Mouse (Mus musculus): ENCODE results near the gene Zfp27.
A peak's percentile ranks its signal among the peaks of the same experiment; 100 is the strongest.

Zfp27 gene

DNA sequence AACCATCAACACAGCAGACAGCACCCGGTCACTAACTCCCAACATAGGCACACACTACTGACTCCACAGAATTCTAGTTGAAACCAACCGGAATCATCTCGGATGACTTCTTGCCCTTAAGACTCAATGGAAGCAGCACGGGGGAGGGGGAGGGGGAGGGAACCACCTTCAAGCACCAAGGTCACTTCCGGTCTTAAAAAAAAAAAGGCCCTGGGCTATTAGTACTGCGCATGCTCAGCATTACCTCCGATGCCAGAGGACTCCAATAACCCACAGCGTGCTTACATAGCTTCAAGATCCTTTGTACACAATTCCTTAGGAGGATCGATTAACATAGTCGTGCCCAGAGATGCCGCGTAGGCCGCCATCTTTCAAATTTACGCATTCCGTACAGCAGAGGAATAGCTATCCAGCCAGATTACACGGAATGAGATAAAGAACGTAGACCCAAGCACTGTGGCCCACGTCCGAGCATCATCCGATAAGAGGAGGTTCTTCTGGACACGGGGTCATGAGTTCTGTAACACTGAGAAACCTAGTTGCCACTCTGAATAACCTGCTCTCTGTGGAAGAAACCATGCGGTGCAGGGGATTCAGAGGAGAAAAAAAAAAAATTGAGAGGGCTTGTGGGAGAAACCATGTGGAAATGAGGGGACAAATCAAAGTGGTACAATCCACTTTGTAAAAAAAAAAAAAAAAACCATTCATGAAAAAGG, at the start of gene Zfp27:
Gene Zfp27 (minus strand): TSS at position 607 of the 716 bp plus-strand sequence.
- DNase-seq (ENCODE audit: low read depth): peak; percentile 94

DNA sequence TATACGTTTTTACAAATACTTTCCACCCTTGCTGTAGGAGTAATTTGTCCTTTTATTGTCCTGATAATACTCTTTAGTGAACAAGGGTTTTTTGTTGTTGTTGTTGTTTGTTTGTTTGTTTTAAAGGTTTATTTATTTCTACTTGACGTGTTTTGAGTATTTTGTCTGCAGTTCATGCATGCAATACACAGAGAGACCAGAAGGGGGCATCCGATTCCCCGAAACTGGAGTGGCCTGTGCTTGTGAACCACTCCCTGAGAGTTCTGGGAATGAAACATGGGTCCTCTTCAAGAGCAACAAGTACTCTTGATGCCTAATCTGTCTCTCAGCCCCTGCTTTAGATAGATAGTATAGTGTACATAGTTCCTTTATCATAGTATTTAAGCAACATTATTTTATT, 48.4 kb upstream of the Zfp27 start:
- DNase-seq (ENCODE audit: low read depth): peak; percentile 65

DNA sequence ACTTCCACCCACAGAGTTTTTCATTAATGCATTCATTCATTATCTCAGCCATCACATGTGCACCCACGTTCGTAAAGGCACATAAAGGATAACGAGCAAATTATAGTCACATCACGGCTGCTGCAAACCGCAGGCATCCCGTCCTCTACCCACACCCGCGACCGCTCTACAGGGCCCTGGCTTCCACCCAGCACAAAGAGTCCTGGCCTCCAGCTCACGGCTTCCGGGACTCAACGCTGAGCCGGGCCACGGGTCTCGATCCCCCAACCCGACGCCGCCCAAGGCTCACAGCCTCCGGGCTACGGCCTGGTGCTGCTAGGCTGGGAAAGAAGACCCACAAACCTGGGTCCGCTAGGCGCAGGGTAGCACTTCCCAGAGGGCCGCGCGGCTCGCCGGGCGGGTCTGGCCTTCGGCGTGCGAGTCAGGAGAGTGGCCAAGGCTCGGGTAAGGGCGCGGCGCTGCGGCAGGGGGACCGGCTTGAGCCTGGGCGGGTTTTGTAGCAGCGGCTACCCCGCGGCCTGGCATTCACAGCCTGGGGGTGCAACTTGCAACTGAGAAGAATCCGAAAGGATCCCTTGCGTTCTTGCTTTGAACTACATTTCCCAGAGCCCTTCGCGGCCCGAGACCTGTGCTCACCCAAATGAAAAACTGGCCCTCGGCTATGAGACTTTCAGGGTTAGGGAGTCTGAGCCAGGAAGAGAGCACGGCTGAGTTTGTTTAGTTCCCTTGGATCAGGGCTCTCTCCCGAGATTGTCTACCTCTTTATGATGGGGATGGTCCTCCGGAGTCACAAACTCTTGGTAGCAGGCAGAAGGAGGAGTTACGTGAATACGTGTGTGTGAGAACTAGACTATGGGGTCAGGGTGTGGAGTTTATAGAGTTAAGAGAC, 47.4 kb upstream of the Zfp27 start, which contains the start of gene Zfp74:
Gene Zfp74 (minus strand): TSS at position 577 of the 889 bp plus-strand sequence.
- peak; percentile 82 for DNase-seq (ENCODE audit: low read depth)

DNA sequence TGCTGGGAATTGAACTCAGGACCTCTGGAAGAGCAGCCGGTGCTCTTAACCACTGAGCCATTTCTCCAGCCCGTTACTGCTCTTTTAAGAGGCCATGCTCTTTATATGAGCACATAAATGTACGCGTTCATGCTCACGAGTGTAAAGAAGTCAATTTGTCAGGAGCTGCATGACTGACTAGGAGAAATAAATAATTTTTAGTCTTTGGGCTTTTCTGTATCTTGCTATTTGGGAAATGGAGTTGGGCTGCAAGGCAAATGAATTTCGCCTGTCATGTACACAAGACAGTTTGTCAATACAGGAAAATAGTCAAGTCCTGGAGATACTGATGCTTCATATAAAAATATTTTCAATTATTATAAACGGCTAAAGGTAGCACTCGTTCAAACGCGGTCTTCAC, 46.7 kb upstream of the Zfp27 start:
- no peak for DNase-seq (ENCODE audit: low read depth)

DNA sequence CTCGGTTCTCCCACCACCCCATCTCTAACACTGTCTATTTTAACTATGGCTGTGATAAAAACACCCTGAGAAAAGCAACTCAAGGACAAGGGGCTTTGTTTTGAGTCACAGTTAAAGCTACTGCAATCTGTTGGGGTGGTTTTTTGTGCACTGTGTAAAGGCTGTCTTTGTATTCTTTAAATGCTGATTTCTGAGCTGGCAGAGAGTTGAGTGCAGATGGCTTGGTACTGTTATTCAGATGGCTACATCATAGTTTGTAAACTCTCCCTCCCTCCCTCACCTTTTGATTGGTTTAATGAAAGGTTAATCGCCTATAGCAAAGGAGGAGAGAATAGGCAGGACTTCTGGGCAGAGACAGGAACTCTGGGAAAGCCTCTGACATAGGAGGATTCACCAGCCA, 37.8 kb upstream of the Zfp27 start:
- no peak for DNase-seq (ENCODE audit: low read depth)

DNA sequence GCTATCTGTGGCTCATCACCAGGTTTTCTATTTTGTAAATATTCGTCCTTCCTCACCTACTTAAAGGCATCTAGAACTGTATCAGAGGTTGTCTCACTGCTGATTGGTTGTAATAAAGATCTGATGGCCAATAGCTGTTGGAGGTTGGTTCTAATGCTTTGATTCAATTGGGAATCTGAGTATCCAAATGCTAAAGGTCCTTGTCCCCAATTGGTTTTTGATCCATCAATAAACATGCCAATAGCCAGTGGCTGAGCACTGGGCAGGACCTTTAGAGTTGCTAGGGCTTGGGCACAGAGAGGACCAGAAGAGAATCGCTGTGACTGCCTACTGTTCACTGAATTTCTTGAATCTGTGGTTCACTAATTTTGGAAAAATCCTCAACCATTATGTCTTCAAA, 37.3 kb upstream of the Zfp27 start:
- no peak for DNase-seq (ENCODE audit: low read depth)

DNA sequence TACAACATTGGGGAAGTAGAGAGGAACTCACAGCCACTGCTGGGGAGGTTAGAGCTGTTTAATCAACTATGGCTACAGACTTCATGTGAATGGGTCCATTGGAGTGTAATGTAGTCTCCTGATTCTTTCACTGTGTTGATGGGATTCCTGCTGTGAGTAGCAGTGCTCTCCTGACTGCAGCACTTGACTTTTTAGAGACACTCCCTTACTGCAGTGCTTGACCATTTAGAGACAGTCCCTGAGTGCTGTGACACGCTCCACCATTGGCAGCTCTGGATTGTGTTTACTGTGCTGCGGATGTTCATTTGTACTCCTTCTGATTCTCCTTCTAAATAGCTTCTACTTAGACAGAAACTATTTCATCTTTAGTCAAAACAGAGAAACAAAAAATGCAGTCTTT, 36.4 kb upstream of the Zfp27 start:
- no peak for DNase-seq (ENCODE audit: low read depth)

DNA sequence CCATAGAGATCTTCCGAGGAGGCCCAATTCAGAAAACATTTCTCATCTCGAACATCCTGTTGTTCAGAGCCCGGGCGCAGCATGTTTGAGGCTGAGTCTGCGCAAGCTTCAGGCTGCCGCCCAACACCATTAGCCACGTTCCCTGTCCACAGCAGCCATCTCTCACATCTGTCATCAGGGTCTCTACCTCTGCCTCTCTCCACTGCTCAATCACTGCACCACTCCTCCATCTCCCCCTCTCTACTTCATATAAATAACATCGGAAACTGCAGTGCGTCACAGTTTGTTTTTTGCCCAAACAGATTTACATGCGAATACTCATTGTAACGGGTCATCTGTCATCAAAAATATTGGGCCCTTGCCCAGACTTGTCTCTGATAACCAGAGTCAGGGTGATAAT, 34.7 kb upstream of the Zfp27 start:
- DNase-seq (ENCODE audit: low read depth): no peak

DNA sequence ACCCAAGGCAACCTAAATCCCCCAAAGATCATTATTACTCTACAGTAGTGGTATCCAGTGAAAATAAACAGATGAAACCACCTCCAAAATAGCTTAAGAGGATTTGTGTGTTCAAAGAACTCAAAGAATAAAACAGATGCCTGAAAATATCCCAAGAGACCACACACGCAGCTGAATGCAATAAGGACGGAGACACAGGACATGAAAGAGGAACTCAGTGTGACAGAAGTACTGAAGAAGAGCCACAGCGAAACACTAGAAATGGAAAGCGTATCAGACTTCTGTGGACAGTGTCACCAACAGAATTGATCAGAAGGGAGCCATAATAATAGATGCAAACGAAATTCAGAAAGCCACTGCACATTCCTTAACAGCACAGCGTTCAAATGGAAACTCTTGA, 32.5 kb upstream of the Zfp27 start:
- DNase-seq (ENCODE audit: low read depth): no peak

DNA sequence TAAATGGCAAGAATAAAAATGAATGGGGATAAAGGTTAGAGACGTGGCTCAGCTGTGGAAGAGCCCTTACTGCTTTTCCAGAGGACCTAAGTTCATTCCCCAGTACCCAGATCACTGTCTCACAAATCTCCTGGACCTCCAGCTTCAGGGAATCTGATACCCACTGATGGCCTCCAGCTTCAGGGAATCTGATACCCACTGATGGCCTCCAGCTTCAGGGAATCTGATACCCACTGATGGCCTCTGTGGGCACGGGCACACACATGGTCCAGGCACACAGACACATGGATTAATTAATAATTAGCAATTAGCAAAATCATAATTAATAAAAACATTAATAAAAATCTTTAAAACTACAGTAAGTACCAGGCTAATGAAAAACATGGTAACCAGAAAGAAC, 16.4 kb upstream of the Zfp27 start:
- DNase-seq (ENCODE audit: low read depth): no peak

DNA sequence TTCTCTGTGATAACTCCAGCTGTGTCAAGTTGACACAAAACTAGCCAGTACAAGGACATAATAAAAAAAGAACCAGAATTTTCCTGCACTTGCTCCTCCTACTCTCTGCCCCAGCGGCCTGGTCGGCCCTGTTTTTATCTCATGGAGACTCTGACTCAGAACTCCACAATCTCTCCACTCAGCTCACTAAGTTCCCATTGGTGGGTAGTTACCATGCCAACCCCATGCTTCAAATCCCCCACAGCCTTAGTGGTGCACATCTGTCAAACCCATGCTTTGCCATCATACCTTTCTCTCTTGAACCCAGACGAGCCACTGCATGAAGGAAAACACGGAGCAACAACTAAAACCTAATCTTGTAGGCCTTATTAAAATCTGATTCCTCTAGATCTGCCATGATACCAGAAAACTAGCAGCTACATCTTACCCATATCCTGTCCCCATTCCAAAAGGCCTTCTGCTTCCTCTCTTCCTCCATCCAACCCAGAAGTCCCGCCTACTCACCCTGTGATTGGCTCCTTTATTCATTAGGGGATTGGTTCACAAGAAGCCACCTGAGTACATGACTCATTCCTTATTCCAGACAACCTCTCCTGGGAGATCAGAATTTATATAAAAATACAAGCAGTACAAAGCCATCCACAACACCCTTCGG, 15.2 kb upstream of the Zfp27 start:
- no peak for DNase-seq (ENCODE audit: low read depth)

DNA sequence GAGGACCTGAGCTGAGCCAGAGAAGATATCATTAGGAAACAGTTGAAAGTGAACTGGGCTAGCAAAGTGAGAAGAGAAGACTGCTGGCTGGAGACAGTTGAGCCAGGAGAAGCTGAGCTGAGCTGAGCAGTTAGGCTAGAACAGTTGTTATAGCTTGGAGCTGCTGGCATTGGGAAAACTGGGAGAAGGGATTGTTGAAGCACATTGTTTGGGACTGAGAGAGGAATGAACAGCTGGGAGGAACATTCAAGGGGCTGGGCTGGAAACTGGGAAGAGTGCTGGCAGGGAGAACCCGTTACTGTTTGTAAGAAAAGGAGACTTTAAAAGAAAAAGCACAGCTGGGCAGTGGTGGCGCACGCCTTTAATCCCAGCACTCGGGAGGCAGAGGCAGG, 11.7 kb upstream of the Zfp27 start:
- DNase-seq (ENCODE audit: low read depth): no peak

DNA sequence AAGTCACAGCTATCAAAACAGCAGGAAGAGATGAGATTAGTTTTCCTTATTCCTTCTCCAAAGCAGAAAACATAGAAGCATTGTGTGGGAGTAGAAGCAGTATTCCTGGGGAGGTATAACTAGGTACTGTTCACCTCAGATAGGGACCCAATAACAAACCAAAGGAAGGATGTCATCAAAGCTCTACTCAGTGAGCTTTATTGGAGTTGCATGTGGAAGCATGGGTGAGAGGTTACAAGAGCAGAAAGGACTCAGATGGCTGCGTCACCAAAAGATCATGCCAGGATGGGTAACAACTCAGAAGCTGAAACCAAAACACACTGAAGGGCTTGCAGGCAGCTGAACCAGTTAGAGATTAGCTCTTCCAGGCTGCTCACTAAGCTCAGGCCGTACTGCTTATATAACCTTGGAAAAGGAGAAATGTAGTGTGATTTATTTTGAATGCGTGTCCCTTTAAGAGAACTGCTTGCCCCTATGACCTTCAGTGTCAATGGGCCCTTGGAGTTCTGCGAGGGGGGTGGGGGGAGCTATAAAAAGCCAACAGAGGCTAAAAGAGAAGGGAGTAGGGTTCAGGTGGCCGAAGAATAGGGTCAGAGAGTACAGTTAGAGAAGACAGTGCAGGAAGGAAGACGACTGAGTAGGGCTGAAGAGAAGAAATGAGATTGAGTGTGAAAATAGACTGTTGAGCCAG, 11.1 kb upstream of the Zfp27 start:
- no peak for DNase-seq (ENCODE audit: low read depth)

DNA sequence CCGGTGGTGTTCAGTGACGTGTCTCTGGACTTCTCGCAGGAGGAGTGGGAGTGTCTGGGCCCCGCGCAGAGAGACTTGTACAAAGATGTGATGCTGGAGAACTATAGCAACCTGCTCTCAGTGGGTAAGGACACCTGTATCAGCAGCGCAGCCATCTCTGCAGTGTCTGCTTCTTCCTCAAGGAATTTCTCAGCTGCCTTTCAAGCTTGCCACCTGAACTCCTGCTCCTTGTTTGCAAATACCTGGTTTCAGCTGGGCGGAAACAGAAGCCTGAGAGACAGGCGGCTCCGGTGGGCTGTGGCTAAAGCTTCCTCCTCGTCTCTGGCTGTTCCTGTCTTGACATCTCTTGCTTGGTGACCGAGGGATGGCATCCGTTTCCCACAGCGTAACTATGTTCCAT, 5.8 kb upstream of the Zfp27 start:
- DNase-seq (ENCODE audit: low read depth): no peak

DNA sequence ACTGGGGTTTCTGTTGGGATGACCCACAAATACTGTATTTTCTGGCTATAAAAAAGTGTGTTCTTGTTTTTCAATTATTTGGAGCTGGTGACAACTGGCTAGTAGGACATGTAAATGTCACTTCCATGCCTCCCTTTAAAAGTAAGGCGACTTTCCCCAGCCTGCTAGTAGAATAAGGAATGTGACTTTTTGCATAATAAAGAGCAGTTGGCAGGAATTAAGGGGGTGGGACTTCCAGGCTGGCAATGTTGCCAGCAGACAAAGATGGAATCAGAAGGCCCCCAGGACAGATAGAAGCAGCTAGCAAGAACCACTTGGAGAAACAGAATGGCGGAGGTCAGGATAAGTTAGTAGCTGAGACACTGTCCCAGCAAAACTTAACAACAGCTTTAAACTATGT, 3.9 kb upstream of the Zfp27 start:
- no peak for DNase-seq (ENCODE audit: low read depth)

DNA sequence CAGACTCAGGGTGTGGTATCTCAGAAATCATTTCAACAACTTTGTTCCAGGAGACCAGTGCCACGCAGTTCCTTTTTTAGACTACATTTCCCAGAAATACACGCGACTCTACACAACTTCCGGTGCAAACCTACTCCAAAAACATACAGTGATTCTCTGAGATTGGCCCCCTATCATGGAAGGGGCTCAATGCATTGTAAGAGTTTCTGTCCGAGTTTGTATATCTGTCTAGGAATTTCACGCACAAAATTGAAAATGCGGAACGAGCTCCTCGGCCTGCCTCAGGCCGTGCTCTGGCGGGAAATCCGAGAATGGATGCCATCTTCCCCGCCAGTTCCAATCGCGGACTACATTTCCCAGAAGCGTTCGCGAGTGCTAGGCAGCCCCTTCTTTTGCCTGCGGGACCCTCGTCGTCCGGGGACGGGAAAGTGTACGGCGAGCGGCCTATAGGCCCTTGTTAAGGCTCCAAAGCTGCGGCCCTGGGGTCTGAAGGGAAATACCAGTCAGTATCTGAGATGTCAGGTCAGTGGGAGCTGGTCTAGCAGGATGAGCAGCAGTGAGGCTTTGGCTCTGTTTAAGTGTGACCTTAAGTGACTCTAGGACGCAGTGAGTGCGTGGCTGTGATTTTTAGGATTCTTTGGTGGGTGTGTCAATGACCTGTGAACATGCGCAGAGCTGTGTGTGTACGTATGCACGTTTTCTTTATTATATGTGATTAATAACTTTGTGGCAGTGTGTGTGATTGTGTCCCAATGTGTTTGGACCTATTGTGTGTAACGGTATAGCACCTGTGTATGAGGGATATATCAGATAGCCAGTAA, 2.0 kb upstream of the Zfp27 start, which contains the start of gene Zfp383:
Gene Zfp383 (plus strand): TSS at position 94 of the 821 bp plus-strand sequence.
- DNase-seq (ENCODE audit: low read depth): peak; percentile 83

DNA sequence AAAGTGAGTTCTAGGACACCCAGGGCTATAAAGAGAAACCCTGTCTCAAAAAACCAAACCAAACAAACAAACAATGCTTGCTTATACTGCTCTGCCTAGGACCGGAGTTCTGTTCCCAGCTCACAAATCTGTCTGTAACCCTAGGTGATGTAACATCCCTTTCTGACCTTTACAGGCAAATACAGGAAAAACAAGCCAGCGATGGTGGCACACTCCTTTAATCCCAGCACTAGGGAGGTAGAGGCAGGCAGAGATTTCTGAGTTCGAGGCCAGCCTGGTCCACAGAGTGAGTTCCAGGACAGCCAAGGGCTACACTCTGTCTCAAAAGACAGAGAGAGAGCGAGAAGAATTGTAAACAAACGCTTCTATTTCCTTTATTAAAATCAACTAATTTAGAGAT, 834 bp upstream of the Zfp27 start:
- DNase-seq (ENCODE audit: low read depth): no peak

DNA sequence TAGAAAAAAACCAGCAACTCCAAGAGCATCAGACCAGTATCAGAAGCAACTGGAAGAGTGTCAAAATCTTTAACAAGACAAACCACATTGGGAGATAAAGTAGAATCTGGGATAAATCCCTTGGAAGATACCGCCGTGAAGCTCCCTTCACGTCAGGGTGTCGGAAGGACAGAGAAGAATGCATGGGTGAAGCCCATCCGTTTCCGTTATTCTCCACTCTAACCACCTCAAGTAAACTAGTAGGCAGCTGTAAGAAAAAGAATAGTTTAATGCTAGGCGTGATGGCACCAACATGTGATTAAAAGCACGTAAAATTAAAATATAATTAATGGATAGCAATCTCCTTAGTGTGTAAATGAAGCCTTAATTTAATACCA, 298 bp upstream of the Zfp27 start:
- DNase-seq (ENCODE audit: low read depth): no peak

DNA sequence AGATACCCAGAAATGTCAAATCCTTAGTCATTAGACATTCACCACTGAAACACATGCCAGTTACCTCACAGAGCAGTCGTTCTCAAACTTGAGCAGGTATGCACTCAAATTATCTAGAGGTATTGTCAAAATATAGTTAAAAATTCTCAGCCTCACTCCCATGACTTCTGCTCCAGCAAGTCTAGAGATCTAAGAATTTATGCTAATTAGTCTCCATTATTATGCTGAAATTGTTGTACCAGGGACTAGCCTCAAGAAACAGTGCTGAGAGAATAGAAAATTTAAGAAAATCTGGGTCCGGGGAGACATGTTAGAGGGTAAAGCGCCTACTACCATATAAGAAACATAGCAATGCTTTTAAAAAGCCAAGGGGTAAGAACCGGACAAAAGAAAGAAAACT, 2.3 kb downstream of the Zfp27 start:
- no peak for DNase-seq (ENCODE audit: low read depth)

DNA sequence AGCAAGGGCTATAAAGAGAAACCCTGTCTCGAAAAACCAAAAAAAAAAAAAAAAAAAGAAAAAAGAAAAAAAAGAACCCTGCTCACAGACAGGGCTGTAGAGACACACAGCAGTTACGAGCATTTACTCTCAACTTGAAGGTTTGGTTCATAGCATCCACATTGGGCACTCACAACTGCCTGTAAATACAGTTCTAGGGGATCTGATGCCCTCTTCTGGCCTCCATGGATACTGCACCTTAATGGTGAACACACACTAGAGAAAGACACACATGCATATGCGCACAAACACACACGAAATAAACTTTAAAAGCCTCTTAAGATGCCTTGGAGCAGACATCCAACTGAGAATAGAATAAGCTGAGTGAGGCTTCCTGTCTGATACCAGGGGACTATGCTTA, 8.0 kb downstream of the Zfp27 start:
- peak; percentile 10 for DNase-seq (ENCODE audit: low read depth)

DNA sequence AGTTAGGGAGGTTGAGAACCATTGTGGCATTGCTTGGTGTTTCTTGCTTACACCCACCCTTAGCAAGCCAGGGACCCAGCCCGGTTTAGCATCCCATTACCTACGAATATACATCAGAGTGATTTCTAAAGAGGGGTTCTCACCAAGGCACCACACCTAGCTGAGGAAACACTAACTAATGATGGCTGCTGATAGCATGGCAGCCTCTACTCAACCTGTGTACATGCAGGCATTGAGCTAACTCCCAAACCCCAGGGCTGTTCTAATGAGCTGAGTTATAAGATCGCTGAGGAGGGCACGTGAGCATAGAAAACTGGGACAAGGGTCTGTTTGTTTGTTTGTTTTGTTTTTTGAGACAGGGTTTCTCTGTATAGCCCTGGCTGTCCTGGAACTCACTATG, 13.6 kb downstream of the Zfp27 start:
- DNase-seq (ENCODE audit: low read depth): no peak

Data from naive thymus-derived CD4-positive, alpha-beta T cell, adult 2 months (primary cell).